Mouse (Mus musculus): ENCODE results near the gene Dusp12. TPM values are rescaled to one million over a fixed set of nuclear protein-coding genes. Genes with fewer than 3 reads are reported as not detected.

The Dusp12 gene
- polyA plus RNA-seq, 1 experiment from 2014 or later: 51.7 TPM

DNA sequence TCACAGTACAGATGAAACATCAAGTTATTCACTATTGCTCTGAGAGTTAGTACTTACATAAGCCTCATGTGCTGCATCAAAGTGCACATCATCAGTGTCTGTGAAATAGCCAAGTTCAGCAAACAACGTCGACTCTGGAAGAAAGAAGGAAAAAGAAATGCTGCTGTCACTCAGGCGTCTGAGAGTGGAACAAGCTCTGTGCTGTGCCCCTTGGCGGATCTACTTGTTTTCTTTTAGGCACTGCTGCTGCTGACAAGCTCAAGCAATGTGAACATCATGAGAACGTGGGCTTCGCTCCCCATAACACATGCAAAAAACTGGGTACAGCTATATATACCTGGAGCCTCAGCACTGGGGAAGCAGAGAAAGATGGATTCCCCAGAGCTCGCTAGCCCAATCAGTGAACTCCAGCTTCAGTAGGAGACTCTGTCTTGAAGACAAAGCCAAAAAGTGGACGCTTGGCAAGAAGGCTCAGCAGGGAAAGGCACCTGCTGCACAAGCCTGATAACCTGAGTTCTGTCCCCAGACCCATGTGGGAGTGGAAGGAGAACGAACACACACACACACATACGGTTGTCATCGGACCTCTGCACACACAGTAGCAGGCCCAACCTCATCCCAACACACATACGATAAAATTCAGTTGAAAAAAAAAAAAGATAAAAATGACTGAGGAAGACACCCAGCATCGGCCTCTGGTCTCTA, 30.1 kb downstream of the Dusp12 start:
- no peaks in the 10 kb centered on the region for H3K27me3 ChIP-seq (replicated peaks)
- ATAC-seq (ENCODE audit: low FRiP score): no peak

GRCm38 (mm10) chr1:170853604-170854003, 31.7 kb downstream of the Dusp12 start:
- ATAC-seq (ENCODE audit: low FRiP score): no peak
- H3K4me2 ChIP-seq: no peak overlapping the region
- no peaks in the 10 kb centered on the region for H3K9me3 ChIP-seq (replicated peaks)
- no peak overlapping the region for H3K9ac ChIP-seq (replicated peaks)
- H3K4me3 ChIP-seq (replicated peaks): no peak overlapping the region
- 82% methylated on average over 3 of the region's 3 CpGs for WGBS
- H3K27me3 ChIP-seq (replicated peaks): no peaks in the 10 kb centered on the region
- H3K27ac ChIP-seq (replicated peaks): no peak overlapping the region
- H3K4me1 ChIP-seq: no peaks in the 10 kb centered on the region
- peaks cover 19% of the 10 kb centered on the region for H3K36me3 ChIP-seq

More for the DNA sequence above, 30.1 kb downstream of the Dusp12 start:
- H3K36me3 ChIP-seq: peaks cover 16% of the 10 kb centered on the region
- no peak overlapping the region for H3K4me3 ChIP-seq (replicated peaks)
- H3K27ac ChIP-seq (replicated peaks): no peak overlapping the region
- no peaks in the 10 kb centered on the region for H3K4me1 ChIP-seq
- 91% methylated on average over 13 of the region's 13 CpGs for WGBS
- no peak overlapping the region for H3K9ac ChIP-seq (replicated peaks)
- H3K4me2 ChIP-seq: no peak overlapping the region
- no peaks in the 10 kb centered on the region for H3K9me3 ChIP-seq (replicated peaks)

GRCm38 (mm10) chr1:170850637-170851624, 34.4 kb downstream of the Dusp12 start:
- no peak overlapping the region for H3K9ac ChIP-seq (replicated peaks)
- no peak overlapping the region for H3K4me3 ChIP-seq (replicated peaks)
- WGBS: 95% methylated on average over 23 of the region's 23 CpGs
- H3K4me2 ChIP-seq: no peak overlapping the region
- no peak for ATAC-seq (ENCODE audit: low FRiP score)
- no peak overlapping the region for H3K27ac ChIP-seq (replicated peaks)
- H3K9me3 ChIP-seq (replicated peaks): no peaks in the 10 kb centered on the region
- H3K4me1 ChIP-seq: no peaks in the 10 kb centered on the region
- peaks cover 19% of the 10 kb centered on the region for H3K36me3 ChIP-seq
- no peaks in the 10 kb centered on the region for H3K27me3 ChIP-seq (replicated peaks)

- WGBS: 93% methylated on average over 2 of the region's 2 CpGs
- Histone ChIP-seq H3K4me2 (no peak overlapping the region), H3K4me1 (no peaks in the 10 kb centered on the region), H3K27me3 (replicated peaks) (no peaks in the 10 kb centered on the region), H3K9me3 (replicated peaks) (no peaks in the 10 kb centered on the region), H3K36me3 (peaks cover 19% of the 10 kb centered on the region), H3K4me3 (replicated peaks) (no peak overlapping the region), H3K27ac (replicated peaks) (no peak overlapping the region), H3K9ac (replicated peaks) (no peak overlapping the region)
- ATAC-seq (ENCODE audit: low FRiP score): no peak
Measured at GRCm38 (mm10) chr1:170850007-170850406, 35.3 kb downstream of the Dusp12 start.

DNA sequence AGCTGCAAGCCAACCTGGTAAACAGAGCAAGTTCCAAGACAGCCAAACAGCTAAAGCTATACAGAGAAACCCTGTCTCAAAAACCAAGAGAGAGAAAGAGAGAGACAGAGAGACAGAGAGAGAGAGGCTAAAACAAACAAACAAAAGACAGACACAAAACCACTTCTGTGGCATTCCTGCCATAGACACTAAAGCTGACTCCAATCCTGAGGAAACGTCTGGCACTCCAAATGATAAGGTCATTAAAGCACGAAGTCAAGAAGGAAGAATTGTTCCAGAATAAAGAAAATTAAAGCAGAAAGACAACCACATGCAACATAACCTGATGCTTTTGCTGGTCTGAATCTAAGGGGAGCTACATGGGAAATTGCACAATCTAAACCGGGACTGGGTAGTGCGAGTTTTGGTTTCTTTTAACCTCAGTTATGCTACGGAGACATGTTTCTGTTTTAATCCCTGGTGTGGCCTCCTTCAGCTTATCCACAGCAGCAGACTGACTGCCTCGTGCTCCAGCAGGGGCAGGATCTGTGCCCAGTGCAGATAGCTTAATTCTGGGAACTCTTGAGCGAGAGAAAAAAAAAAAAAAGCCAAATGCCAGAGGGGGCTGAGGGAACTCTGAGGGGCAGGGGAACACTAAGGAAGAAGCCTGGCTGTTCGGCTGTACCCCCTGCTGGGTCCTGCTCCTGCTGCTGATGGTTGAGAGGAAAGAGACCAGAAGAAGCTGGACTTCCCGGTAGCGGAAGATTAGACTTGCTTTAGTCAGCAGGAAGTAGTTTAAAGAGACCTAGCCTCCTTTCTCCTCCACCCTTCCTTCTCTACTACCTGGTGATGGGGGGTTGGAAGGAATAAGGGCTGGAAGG, 39.7 kb downstream of the Dusp12 start:
- Histone ChIP-seq H3K9ac (replicated peaks) (no peak overlapping the region), H3K27ac (replicated peaks) (no peak overlapping the region), H3K9me3 (replicated peaks) (no peaks in the 10 kb centered on the region), H3K36me3 (peaks cover 7% of the 10 kb centered on the region; the same call in 1 of the 2 replicates), H3K4me2 (no peak overlapping the region), H3K4me1 (no peaks in the 10 kb centered on the region), H3K4me3 (replicated peaks) (no peak overlapping the region), H3K27me3 (replicated peaks) (no peaks in the 10 kb centered on the region)
- 62% methylated on average over 10 of the region's 10 CpGs for whole genome bisulfite sequencing
- ATAC-seq (ENCODE audit: low FRiP score): no peak

GRCm38 (mm10) chr1:170844380-170844779, 41.0 kb downstream of the Dusp12 start:
- Histone ChIP-seq H3K4me3 (replicated peaks) (no peak overlapping the region), H3K4me1 (no peaks in the 10 kb centered on the region), H3K27me3 (replicated peaks) (no peaks in the 10 kb centered on the region), H3K4me2 (no peak overlapping the region), H3K9me3 (replicated peaks) (no peaks in the 10 kb centered on the region), H3K27ac (replicated peaks) (no peak overlapping the region), H3K9ac (replicated peaks) (no peak overlapping the region), H3K36me3 (no peaks in the 10 kb centered on the region)
- 56% methylated on average over 8 of the region's 8 CpGs for WGBS
- no peak for ATAC-seq (ENCODE audit: low FRiP score)

- Histone ChIP-seq H3K4me2 (no peak overlapping the region), H3K27me3 (replicated peaks) (no peaks in the 10 kb centered on the region), H3K27ac (replicated peaks) (no peak overlapping the region), H3K9me3 (replicated peaks) (no peaks in the 10 kb centered on the region), H3K4me1 (no peaks in the 10 kb centered on the region), H3K9ac (replicated peaks) (no peak overlapping the region), H3K36me3 (0 out of 2 replicates have a peak, but pooled peaks cover 2% of the 10 kb centered on the region), H3K4me3 (replicated peaks) (no peak overlapping the region)
- no peak for ATAC-seq (ENCODE audit: low FRiP score)
Measured at GRCm38 (mm10) chr1:170839685-170840084, 45.7 kb downstream of the Dusp12 start.

DNA sequence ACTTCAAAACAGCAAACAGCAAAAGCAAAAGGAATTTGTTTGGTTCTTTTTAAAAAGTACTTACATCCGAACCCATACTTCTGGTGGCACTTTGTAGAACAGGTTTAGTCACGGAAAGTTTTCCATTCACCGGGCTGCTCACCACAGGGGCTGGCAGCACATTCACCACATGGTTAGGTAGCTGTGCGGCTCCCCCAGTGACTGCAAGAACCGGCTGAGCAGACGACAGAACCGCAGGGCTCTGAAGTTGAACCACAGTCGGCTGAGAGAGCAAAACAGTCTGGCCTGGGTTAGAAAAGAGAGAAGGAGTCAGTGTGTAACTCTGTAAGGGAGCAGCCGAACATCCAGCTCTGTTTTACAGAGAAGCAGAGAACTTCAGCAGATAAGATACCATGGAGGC, 50.6 kb downstream of the Dusp12 start:
- H3K36me3 ChIP-seq: peaks cover 9% of the 10 kb centered on the region; the same call in 1 of the 2 replicates
- H3K9me3 ChIP-seq (replicated peaks): no peaks in the 10 kb centered on the region
- no peaks in the 10 kb centered on the region for H3K27me3 ChIP-seq (replicated peaks)
- ATAC-seq (ENCODE audit: low FRiP score): no peak
- H3K4me2 ChIP-seq: no peak overlapping the region
- no peak overlapping the region for H3K9ac ChIP-seq (replicated peaks)
- no peak overlapping the region for H3K4me3 ChIP-seq (replicated peaks)
- H3K4me1 ChIP-seq: no peaks in the 10 kb centered on the region
- 80% methylated on average over 9 of the region's 9 CpGs for WGBS
- H3K27ac ChIP-seq (replicated peaks): no peak overlapping the region

- Histone ChIP-seq H3K27me3 (replicated peaks) (no peaks in the 10 kb centered on the region), H3K27ac (replicated peaks) (no peak overlapping the region), H3K4me3 (replicated peaks) (no peak overlapping the region), H3K4me1 (no peaks in the 10 kb centered on the region), H3K9ac (replicated peaks) (no peak overlapping the region), H3K9me3 (replicated peaks) (no peaks in the 10 kb centered on the region), H3K36me3 (peaks cover 7% of the 10 kb centered on the region; the same call in 1 of the 2 replicates), H3K4me2 (no peak overlapping the region)
- 91% methylated on average over 1 of the region's 1 CpGs for WGBS
- no peak for ATAC-seq (ENCODE audit: low FRiP score)
Measured at GRCm38 (mm10) chr1:170829781-170830180, 55.6 kb downstream of the Dusp12 start.

DNA sequence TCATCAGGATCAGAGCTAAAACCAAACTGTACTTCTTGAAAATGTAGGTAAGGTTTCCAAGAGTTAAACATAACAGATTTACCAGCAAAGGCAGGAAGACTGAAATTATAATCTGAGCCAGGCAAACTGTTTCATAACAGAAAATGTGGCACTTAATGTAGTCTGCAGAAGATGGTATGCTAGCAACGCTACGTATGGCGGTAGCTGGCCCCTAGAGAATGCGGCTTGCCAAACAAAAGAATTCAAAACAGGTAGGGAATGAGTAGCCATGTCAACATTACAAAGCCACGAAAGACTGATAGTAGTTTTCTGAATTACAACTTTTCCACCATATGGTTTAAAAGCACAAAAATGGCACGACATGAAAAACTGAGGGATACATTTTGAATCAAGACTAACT, 56.0 kb downstream of the Dusp12 start:
- WGBS: 91% methylated on average over 6 of the region's 6 CpGs
- Histone ChIP-seq H3K27ac (replicated peaks) (no peak overlapping the region), H3K4me3 (replicated peaks) (no peak overlapping the region), H3K4me2 (no peak overlapping the region), H3K27me3 (replicated peaks) (no peaks in the 10 kb centered on the region), H3K4me1 (no peaks in the 10 kb centered on the region), H3K9me3 (replicated peaks) (no peaks in the 10 kb centered on the region), H3K36me3 (peaks cover 7% of the 10 kb centered on the region; the same call in 1 of the 2 replicates), H3K9ac (replicated peaks) (no peak overlapping the region)
- ATAC-seq (ENCODE audit: low FRiP score): no peak

Data from neural tube, embryonic 15.5 days (tissue).